Mouse (Mus musculus) testis, adult 2 months (tissue): ENCODE measurements around the gene Mios.

Experiments
- CTCF ChIP-seq: fragments of 200-500 bp; IDR thresholded peaks from 2 replicates; pipeline ENCODE4 v1.5.1; 2012; ENCODE audit warnings: low read depth, mild to moderate bottlenecking, inconsistent platforms, low read length, moderate library complexity; ENCODE audit not compliant: control insufficient read depth, insufficient read depth, insufficient replicate concordance
- POLR2A ChIP-seq: fragments of 200-500 bp; IDR thresholded peaks from 2 replicates; pipeline ENCODE4 v1.6.1; 2012; ENCODE audit warnings: low read depth, mild to moderate bottlenecking, inconsistent platforms, low read length, moderate library complexity; ENCODE audit not compliant: control insufficient read depth

DNA sequence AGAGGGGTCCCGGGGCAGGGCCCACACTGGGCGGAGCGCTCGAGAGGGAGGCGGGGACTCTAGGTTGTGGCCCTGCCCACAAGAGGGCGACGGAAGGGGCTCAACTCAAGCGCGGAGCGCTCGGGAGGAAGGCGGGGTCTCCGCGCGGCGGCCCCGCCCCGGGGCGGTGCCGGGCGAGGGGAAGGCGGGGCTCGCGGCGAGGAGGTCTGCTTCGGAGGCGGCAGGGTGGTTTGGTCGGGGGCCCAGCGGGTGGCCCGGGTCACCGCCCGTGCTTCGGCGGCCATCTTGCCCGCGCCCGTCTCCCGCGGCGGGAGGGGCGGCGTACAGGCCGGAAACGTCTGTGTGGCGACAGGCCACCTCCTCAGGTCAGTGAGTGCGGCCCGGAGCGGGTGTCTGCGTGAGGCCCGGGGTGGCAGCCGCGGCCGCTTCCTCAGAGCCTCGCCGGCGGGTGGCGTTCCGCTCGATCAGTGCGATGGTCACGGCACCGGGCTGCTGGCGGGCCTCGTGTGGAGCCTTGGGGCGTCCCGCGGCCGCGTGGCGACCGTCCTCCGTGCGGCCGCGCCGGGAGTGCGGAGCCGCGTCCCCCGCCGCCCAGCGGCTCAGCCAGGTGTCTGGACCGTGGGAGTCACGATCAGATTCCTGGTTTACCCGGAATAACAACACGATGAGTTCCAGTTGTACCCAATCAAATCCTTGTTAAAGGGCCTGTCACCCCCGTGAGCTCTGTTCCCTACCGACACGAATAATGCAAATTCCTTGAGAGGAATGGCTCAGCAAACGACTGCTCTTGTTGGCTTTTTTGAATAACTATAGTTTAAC, at the start of gene Mios:
- TF ChIP-seq POLR2A (peak; percentile 79), CTCF (no peak)
